Mouse (Mus musculus) midbrain, embryonic 10.5 days (tissue): ENCODE data around the gene Gne. TPM values are rescaled to one million over a fixed set of nuclear protein-coding genes. Genes with fewer than 3 reads are reported as not detected.
A peak's percentile ranks its signal among the peaks of the same experiment; 100 is the strongest.

ENCODE experiments used
- DNase-seq: peaks from one replicate; pipeline ENCODE4 v3.0.0-alpha.2; 2017; ENCODE audit warnings: low spot score
- H3K27ac ChIP-seq: fragments of 300-500 bp; sonication (generic); replicated peaks from 2 replicates; pipeline ENCODE4 v1.5.1; 2016; ENCODE audit warnings: mild to moderate bottlenecking
- H3K27me3 ChIP-seq: fragments of 300-500 bp; sonication (generic); 2 replicates; pipeline ENCODE4 v1.6.1; 2016; ENCODE audit warnings: low read depth, mild to moderate bottlenecking; ENCODE audit not compliant: poor library complexity, severe bottlenecking
- H3K36me3 ChIP-seq: fragments of 300-500 bp; sonication (generic); 2 replicates; pipeline ENCODE4 v1.6.1; 2016; ENCODE audit warnings: mild to moderate bottlenecking, moderate library complexity
- H3K4me1 ChIP-seq: fragments of 300-500 bp; sonication (generic); 2 replicates; pipeline ENCODE4 v1.6.1; 2016
- H3K4me3 ChIP-seq: fragments of 300-500 bp; sonication (generic); 2 replicates; pipeline ENCODE4 v1.5.1; 2016; ENCODE audit warnings: mild to moderate bottlenecking, moderate library complexity
- H3K9me3 ChIP-seq: fragments of 300-500 bp; sonication (generic); replicated peaks from 2 replicates; pipeline ENCODE4 v1.6.1; 2016; ENCODE audit warnings: mild to moderate bottlenecking
- WGBS: fragments of 180-500 bp; shearing (Covaris S2); methylation state at CpG from one replicate; pipeline ENCODE4 v1.1.7; 2016; 5-methylcytosine and 5-hydroxymethylcytosine counted together
- polyA plus RNA-seq: library from polyadenylated mRNA; unstranded; fragments of >200 nt; fragmentation: Nextera tagmentation; extraction: Ambion mirVana; gene quantifications from 2 replicates; pipeline ENCODE4 v1.2.1, GENCODE M21; 2016

Gne gene
- 14.5 and 17.6 TPM in 2 replicates for polyA plus RNA-seq

DNA sequence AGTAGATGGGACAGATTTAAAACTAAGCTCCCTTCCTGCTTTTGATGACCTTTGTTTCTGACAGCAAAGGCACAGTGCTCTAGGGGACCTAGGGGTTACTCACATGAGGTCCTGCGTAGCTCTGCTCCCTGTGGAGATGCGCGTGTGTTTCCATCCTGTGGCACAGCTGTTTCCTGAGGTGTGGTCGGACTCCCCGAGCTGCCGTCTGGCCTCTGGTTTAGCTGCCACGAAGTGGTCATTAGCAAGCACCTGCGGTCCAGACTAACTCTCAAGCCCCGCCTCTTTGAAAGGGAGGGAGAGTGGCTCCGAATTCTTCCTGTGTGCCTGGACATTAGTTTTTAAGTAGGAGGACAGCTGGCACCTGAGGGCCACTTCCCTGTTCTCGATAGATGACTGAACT, at the start of gene Gne:
Gene Gne, minus strand, starts transcription at position 233 of the 400 bp plus-strand sequence.
- Histone ChIP-seq H3K4me3 (no peak within 1 kb of the TSS), H3K9me3 (no peaks in the 10 kb centered on the region), H3K27ac (no peak within 1 kb of the TSS), H3K4me1 (peaks cover 4% of the 10 kb centered on the region; the same call in 1 of the 2 replicates), H3K27me3 (0 out of 2 replicates have a peak, but pooled peaks cover 4% of the 10 kb centered on the region), H3K36me3 (no peaks in the 10 kb centered on the region)
- WGBS = 26% methylated on average over 11 of the region's 11 CpGs
- DNase-seq = no peak

GRCm38 (mm10) chr4:44126805-44127204, 42.8 kb upstream of the Gne start:
- DNase-seq = no peak
- no peak overlapping the region for H3K4me3 ChIP-seq
- no peaks in the 10 kb centered on the region for H3K4me1 ChIP-seq
- peaks cover 94% of the 10 kb centered on the region for H3K36me3 ChIP-seq
- H3K9me3 ChIP-seq = no peaks in the 10 kb centered on the region
- 97% methylated on average over 12 of the region's 12 CpGs for WGBS
- H3K27me3 ChIP-seq = no peaks in the 10 kb centered on the region
- no peak overlapping the region for H3K27ac ChIP-seq

DNA sequence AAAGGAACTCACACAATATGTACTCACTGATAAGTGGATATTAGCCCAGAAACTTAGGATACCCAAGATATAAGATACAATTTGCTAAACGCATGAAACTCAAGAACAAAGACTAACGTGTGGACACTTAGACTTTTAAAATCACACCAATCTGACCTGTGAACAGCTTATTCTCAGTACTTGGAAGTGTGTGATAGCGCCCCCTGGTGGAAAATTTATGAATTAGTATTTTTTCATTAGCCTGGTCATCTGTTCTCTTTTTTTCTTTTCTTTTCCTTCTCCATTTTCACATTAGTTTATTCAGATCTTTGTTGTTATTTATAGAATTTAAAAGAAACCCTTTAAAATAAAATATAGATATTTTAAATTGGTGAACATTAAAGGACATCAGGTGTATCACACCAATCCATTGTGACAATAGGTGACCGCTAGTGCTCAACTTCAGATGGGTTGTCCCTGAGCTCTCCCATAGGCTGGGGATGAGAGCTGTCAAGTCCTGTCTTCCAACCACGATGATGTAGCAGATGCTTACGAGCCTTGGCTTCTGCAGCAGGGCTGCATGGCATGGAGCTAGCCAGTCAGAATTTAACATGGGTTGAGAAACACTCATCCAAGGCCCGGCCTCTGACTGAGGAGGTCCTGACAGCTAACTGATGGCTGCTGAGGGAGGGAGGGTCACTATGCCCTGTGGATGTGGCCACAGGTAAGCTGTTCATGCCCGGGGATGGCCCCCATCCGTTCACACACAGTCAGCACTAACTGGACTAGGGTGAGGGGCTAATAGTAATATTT, 35.6 kb upstream of the Gne start:
- H3K4me3 ChIP-seq = no peak overlapping the region
- H3K9me3 ChIP-seq = no peaks in the 10 kb centered on the region
- H3K4me1 ChIP-seq = no peaks in the 10 kb centered on the region
- H3K36me3 ChIP-seq = peaks cover 22% of the 10 kb centered on the region
- WGBS = 51% methylated on average over 9 of the region's 9 CpGs
- H3K27me3 ChIP-seq = no peaks in the 10 kb centered on the region
- H3K27ac ChIP-seq = no peak overlapping the region
- DNase-seq = no peak

DNA sequence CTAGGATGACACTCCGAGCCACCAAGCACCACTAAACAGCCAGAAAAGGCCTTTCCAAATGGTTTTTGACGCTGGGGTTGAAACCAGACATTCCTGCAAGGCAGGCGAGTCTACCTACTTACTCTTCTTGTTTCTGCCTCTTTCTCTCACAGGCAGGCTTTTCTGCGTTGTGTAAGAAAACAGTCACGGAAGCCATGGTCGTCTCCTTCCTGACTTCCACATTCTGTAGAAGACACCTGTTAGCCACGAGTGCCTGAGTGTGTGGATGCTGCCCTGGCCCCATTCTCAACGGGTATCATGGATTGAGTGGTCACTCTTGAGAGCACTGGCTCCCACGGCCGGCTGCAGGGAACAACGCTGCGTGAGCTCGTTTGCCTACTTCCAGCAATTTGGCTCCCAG, 31.1 kb upstream of the Gne start:
- WGBS = 86% methylated on average over 13 of the region's 13 CpGs
- H3K27ac ChIP-seq = no peak overlapping the region
- H3K36me3 ChIP-seq = no peaks in the 10 kb centered on the region
- H3K4me1 ChIP-seq = peaks cover 10% of the 10 kb centered on the region; the same call in 1 of the 2 replicates
- H3K27me3 ChIP-seq = no peaks in the 10 kb centered on the region
- H3K9me3 ChIP-seq = no peaks in the 10 kb centered on the region
- DNase-seq = no peak
- H3K4me3 ChIP-seq = no peak overlapping the region

- H3K27ac ChIP-seq = no peak overlapping the region
- H3K9me3 ChIP-seq = no peaks in the 10 kb centered on the region
- H3K4me1 ChIP-seq = peaks cover 10% of the 10 kb centered on the region; the same call in 1 of the 2 replicates
- H3K36me3 ChIP-seq = no peaks in the 10 kb centered on the region
- H3K4me3 ChIP-seq = no peak overlapping the region
- H3K27me3 ChIP-seq = no peaks in the 10 kb centered on the region
- no peak for DNase-seq
- 47% methylated on average over 16 of the region's 16 CpGs for WGBS
Observed at GRCm38 (mm10) chr4:44113393-44114138, 29.6 kb upstream of the Gne start.

DNA sequence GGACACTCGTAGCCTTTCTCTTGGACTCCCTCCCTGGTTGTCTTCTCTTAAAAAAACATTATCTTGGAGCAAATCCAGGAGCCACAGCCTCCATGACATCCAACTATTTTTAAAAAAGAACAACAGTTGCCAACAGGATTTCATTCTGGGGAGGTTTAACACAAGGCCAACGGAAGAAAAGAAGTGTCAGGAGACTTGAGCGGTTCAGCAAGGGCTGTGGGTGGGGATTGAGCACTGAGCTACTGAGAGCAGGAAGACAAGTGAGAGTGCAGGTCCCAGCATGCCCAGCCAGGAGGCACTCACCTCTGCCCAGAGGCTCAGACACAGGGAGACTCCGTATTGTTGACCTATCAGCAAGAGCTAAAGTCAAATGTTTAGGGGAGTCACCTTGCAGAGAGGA, 28.8 kb upstream of the Gne start:
- no peak for DNase-seq
- 28% methylated on average over 4 of the region's 4 CpGs for WGBS
- Histone ChIP-seq H3K4me3 (no peak overlapping the region), H3K36me3 (no peaks in the 10 kb centered on the region), H3K9me3 (no peaks in the 10 kb centered on the region), H3K4me1 (peaks cover 10% of the 10 kb centered on the region; the same call in 1 of the 2 replicates), H3K27ac (no peak overlapping the region), H3K27me3 (no peaks in the 10 kb centered on the region)

- no peak overlapping the region for H3K4me3 ChIP-seq
- peaks cover 18% of the 10 kb centered on the region for H3K4me1 ChIP-seq
- WGBS = 84% methylated on average over 7 of the region's 7 CpGs
- 0 out of 2 replicates have a peak, but pooled peaks cover 7% of the 10 kb centered on the region for H3K27me3 ChIP-seq
- H3K36me3 ChIP-seq = no peaks in the 10 kb centered on the region
- no peaks in the 10 kb centered on the region for H3K9me3 ChIP-seq
- no peak for DNase-seq
- H3K27ac ChIP-seq = no peak overlapping the region
Observed at GRCm38 (mm10) chr4:44110771-44111170, 26.8 kb upstream of the Gne start.

GRCm38 (mm10) chr4:44108297-44108696, 24.3 kb upstream of the Gne start:
- WGBS = 95% methylated on average over 6 of the region's 6 CpGs
- Histone ChIP-seq H3K4me1 (peaks cover 21% of the 10 kb centered on the region), H3K27me3 (peaks cover 13% of the 10 kb centered on the region; the same call in 1 of the 2 replicates), H3K4me3 (no peak overlapping the region), H3K27ac (no peak overlapping the region), H3K36me3 (no peaks in the 10 kb centered on the region), H3K9me3 (no peaks in the 10 kb centered on the region)
- DNase-seq = no peak

DNA sequence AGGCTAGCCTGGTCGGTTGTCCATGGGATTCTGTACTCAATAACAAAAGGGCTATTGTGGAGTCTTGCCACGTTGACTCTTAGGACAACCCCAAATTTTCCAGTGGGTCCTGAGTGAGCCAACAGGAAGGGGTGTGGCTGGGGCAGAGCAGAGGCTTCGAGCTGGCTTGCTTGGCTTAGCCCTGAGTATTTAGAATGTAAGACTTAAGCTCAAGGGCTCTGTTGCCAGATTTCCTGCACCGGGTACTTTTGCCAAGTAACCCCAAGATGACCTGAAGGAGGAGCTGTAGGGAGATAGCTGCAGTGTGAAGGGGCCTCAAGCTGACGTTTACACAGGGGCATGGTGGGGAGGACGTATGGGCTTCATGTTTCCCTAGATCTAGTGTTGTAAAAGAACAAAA, 23.4 kb upstream of the Gne start:
- H3K27ac ChIP-seq = no peak overlapping the region
- H3K27me3 ChIP-seq = peaks cover 13% of the 10 kb centered on the region; the same call in 1 of the 2 replicates
- no peak for DNase-seq
- no peaks in the 10 kb centered on the region for H3K36me3 ChIP-seq
- WGBS = 65% methylated on average over 6 of the region's 6 CpGs
- H3K4me3 ChIP-seq = no peak overlapping the region
- no peaks in the 10 kb centered on the region for H3K9me3 ChIP-seq
- peaks cover 18% of the 10 kb centered on the region for H3K4me1 ChIP-seq

DNA sequence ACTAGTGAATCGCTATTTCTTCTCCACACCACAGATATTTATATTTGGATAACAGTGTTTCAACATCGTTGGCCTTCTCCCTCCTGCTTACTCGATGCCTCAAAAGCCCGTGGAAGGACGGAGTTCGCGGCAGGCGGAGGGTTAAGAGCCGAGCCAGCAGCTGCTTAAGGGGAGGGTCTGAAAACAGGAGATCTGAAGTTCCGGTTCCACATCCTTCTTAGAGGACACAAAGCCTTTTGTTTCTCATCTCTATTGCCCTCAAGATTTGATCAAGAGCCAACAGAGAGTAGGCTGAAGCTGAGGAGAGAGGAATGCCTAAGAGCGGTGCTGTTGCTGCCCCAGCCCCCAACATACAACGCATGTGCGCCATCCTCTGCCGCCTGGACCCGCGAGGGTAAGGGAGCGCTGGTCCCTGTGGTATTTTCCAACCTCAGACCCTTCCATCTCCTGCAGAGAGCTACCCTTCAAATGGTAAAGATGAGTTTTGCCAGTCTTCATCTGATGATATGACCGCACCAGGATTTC, 22.4 kb upstream of the Gne start:
- H3K9me3 ChIP-seq = no peaks in the 10 kb centered on the region
- no peak for DNase-seq
- H3K36me3 ChIP-seq = no peaks in the 10 kb centered on the region
- 0 out of 2 replicates have a peak overlapping the region, but pooled peaks have one; percentile 20 for H3K4me3 ChIP-seq
- H3K27me3 ChIP-seq = peaks cover 13% of the 10 kb centered on the region; the same call in 1 of the 2 replicates
- WGBS = 36% methylated on average over 18 of the region's 18 CpGs
- peaks cover 18% of the 10 kb centered on the region for H3K4me1 ChIP-seq
- H3K27ac ChIP-seq = no peak overlapping the region

DNA sequence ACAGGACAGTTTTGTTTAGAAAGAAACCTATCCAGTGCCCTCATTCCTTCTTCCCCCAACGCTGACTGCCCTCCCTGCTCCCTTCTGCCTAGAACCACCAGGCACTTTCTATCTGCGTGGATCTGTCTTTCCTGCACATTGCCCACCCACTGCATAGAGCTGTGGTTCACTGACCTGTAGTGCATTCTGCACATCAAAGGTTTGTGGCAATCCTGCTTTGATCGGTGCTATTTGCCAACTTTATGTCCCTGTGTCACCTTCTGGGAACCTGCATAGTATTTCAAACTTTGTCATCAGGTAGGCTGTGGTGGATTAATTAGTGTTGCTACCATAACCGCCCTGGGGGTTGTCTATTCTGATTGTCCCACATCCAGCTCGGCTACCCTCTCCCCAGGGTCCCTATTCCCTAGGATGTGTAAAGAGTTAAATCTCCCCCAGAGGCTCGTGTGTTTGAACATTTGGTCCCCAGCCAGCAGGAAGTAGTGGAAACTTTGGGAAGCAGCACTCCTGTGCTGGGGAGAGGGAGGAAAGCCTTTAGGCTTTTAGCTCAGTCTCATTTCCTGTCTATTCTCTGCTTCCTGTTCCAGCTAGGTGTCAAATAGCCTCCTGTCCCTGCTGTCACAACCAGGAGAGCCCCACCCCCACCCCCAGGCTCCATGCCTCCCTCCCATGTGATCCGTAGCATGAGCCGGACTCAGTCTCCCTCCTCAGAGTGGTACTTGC, 20.4 kb upstream of the Gne start:
- peaks cover 13% of the 10 kb centered on the region; the same call in 1 of the 2 replicates for H3K27me3 ChIP-seq
- no peak overlapping the region for H3K27ac ChIP-seq
- H3K4me3 ChIP-seq = no peak overlapping the region
- 56% methylated on average over 8 of the region's 8 CpGs for WGBS
- H3K9me3 ChIP-seq = no peaks in the 10 kb centered on the region
- H3K4me1 ChIP-seq = peaks cover 18% of the 10 kb centered on the region
- H3K36me3 ChIP-seq = no peaks in the 10 kb centered on the region
- no peak for DNase-seq

DNA sequence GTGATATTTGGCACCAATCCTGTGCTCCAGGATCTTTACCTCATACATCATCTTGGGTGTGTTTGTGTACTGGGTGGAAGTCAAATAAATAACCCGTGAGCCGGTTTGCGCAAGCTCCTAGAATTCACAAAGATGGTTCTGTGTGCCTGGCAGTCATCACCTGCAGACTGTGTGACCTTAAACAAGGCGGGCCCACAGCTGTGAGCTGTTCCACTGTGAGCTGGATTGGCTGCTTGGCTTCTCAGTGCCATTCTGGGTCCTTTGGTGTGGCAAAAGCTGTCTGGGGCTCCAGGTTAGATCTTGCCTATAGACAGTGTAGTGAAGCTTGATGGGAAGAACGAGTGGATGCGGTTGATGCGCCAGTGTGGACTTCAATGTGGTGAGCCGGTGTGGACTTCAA, 19.6 kb upstream of the Gne start:
- DNase-seq = no peak
- Histone ChIP-seq H3K27me3 (peaks cover 13% of the 10 kb centered on the region; the same call in 1 of the 2 replicates), H3K4me1 (peaks cover 18% of the 10 kb centered on the region), H3K27ac (no peak overlapping the region), H3K36me3 (no peaks in the 10 kb centered on the region), H3K9me3 (no peaks in the 10 kb centered on the region), H3K4me3 (no peak overlapping the region)
- WGBS = 91% methylated on average over 8 of the region's 8 CpGs
